Mouse (Mus musculus) MEL (cell line): ENCODE data around the gene Srrm3.

ENCODE experiments used
- EP300 ChIP-seq, 2 experiments: IDR thresholded peaks; 2 replicates each; pipeline ENCODE4 v1.6.1; 2011; ENCODE audit warnings: improper control_type of control experiment in 2 of 2, low read length in 2 of 2, low read depth in 1 of 2, mild to moderate bottlenecking in 1 of 2
- TCF12 ChIP-seq: IDR thresholded peaks from 2 replicates; pipeline ENCODE4 v1.6.1; 2014; ENCODE audit warnings: low read depth, mild to moderate bottlenecking, inconsistent platforms, low read length, improper control_type of control experiment, moderate library complexity

GRCm38 (mm10) chr5:135763526-135763925 is 43.2 kb upstream of the Srrm3 start:
- TF ChIP-seq EP300 (IDR thresholded peaks at IDR 0.05; ENCODE audit: low read depth in 1 of 2, low read length in 2 of 2) (no peak), TCF12 (no peak)
